Mouse (Mus musculus) olfactory bulb, adult 2 months (tissue): Measurements from ENCODE around the gene Capn5. TPM values are rescaled to one million over a fixed set of nuclear protein-coding genes. Genes with fewer than 3 reads are reported as not detected.

ENCODE experiments used
- H3K27ac ChIP-seq: fragments of 200-500 bp; 2 replicates; pipeline ENCODE4 v1.5.1; 2012; ENCODE audit warnings: low read depth, low read length; ENCODE audit not compliant: insufficient read depth
- H3K4me1 ChIP-seq: fragments of 200-500 bp; 2 replicates; pipeline ENCODE4 v1.6.1; 2012; ENCODE audit warnings: low read length; ENCODE audit not compliant: control insufficient read depth, insufficient read depth
- H3K4me3 ChIP-seq: fragments of 200-500 bp; 2 replicates; pipeline ENCODE4 v1.5.1; 2012; ENCODE audit warnings: mild to moderate bottlenecking, low read depth, low read length, moderate library complexity; ENCODE audit not compliant: insufficient read depth
- CTCF ChIP-seq: fragments of 200-500 bp; IDR thresholded peaks from 2 replicates; pipeline ENCODE4 v1.5.1; 2012; ENCODE audit warnings: low read depth, mild to moderate bottlenecking, low read length, moderate library complexity; ENCODE audit not compliant: insufficient read depth
- POLR2A ChIP-seq: fragments of 200-500 bp; IDR thresholded peaks from 2 replicates; pipeline ENCODE4 v1.6.1; 2012; ENCODE audit warnings: mild to moderate bottlenecking, low read depth, low read length, moderate library complexity; ENCODE audit not compliant: insufficient read depth
- WGBS: fragments of 180-500 bp; shearing (Covaris S2); methylation state at CpG from one replicate; pipeline ENCODE4 v1.1.7; 2018; 5-methylcytosine and 5-hydroxymethylcytosine counted together
- polyA plus RNA-seq: library from polyadenylated mRNA; stranded (reverse); fragments of >200 nt; gene quantifications from 2 replicates; pipeline ENCODE4 v1.2.4, GENCODE M21; 2012; ENCODE audit warnings: low replicate concordance; ENCODE audit not compliant: missing spikeins, insufficient read depth, insufficient read length

Capn5 gene
- not detected in 2 replicates for polyA plus RNA-seq

GRCm38 (mm10) chr7:98177929-98178559 lies at the start of gene Capn5:
Gene Capn5, minus strand, starts transcription at chr7:98178274.
- H3K4me3 ChIP-seq, result peak within 1 kb of the TSS; percentile 88
- H3K4me1 ChIP-seq, result peaks cover 20% of the 10 kb centered on the region
- peak; percentile 73 for TF ChIP-seq CTCF
- 0 out of 2 replicates have a peak, but pooled peaks have one; percentile 8 for TF ChIP-seq POLR2A
- WGBS, result 1% methylated on average over 42 of the region's 44 CpGs
- H3K27ac ChIP-seq, result no peak within 1 kb of the TSS

- Histone ChIP-seq H3K4me1 (no peaks in the 10 kb centered on the region), H3K4me3 (no peak overlapping the region), H3K27ac (no peak overlapping the region)
- TF ChIP-seq CTCF (no peak), POLR2A (no peak)
- 97% methylated on average over 4 of the region's 4 CpGs for WGBS
Observed at GRCm38 (mm10) chr7:98223796-98224195, 45.7 kb upstream of the Capn5 start.

- no peak overlapping the region for H3K4me3 ChIP-seq
- no peak overlapping the region for H3K27ac ChIP-seq
- H3K4me1 ChIP-seq, result no peaks in the 10 kb centered on the region
- TF ChIP-seq CTCF, result no peak
- no peak for TF ChIP-seq POLR2A
Observed at GRCm38 (mm10) chr7:98216713-98217112, 38.6 kb upstream of the Capn5 start.

GRCm38 (mm10) chr7:98202946-98203345 lies 24.9 kb upstream of the Capn5 start:
- 81% methylated on average over 4 of the region's 4 CpGs for WGBS
- no peak for TF ChIP-seq CTCF
- no peak for TF ChIP-seq POLR2A
- Histone ChIP-seq H3K4me1 (no peaks in the 10 kb centered on the region), H3K27ac (no peak overlapping the region), H3K4me3 (no peak overlapping the region)

GRCm38 (mm10) chr7:98201493-98202028 lies 23.5 kb upstream of the Capn5 start:
- H3K27ac ChIP-seq, result no peak overlapping the region
- TF ChIP-seq CTCF, result no peak
- TF ChIP-seq POLR2A, result no peak
- no peaks in the 10 kb centered on the region for H3K4me1 ChIP-seq
- 90% methylated on average over 5 of the region's 5 CpGs for WGBS
- no peak overlapping the region for H3K4me3 ChIP-seq

GRCm38 (mm10) chr7:98200396-98200795 lies 22.3 kb upstream of the Capn5 start:
- H3K4me1 ChIP-seq, result no peaks in the 10 kb centered on the region
- TF ChIP-seq POLR2A, result no peak
- TF ChIP-seq CTCF, result no peak
- no peak overlapping the region for H3K27ac ChIP-seq
- 94% methylated on average over 3 of the region's 3 CpGs for WGBS
- no peak overlapping the region for H3K4me3 ChIP-seq

GRCm38 (mm10) chr7:98199381-98199780 lies 21.3 kb upstream of the Capn5 start, which contains the start of gene B3gnt6:
Gene B3gnt6, minus strand, starts transcription at chr7:98199481.
- TF ChIP-seq CTCF (no peak), POLR2A (no peak)
- H3K4me3 ChIP-seq, result no peak within 1 kb of the TSS
- H3K27ac ChIP-seq, result no peak within 1 kb of the TSS
- H3K4me1 ChIP-seq, result peaks cover 2% of the 10 kb centered on the region
- WGBS, result 93% methylated on average over 4 of the region's 4 CpGs

GRCm38 (mm10) chr7:98195151-98195801 lies 17.2 kb upstream of the Capn5 start:
- peaks cover 13% of the 10 kb centered on the region for H3K4me1 ChIP-seq
- H3K27ac ChIP-seq, result no peak overlapping the region
- TF ChIP-seq POLR2A (no peak), CTCF (no peak)
- 87% methylated on average over 10 of the region's 10 CpGs for WGBS
- H3K4me3 ChIP-seq, result no peak overlapping the region
